Mouse (Mus musculus) G1E-ER4 (cell line): ENCODE measurements around the gene Rundc3a. TPM values are rescaled to one million over a fixed set of nuclear protein-coding genes. Genes with fewer than 3 reads are reported as not detected.

ENCODE experiments used
- GATA1 ChIP-seq: IDR thresholded peaks from one replicate; pipeline ENCODE4 v1.8.0; 2012; ENCODE audit warnings: low read length, inconsistent platforms
- polyA plus RNA-seq: library from polyadenylated mRNA; stranded (reverse); fragments of >175 nt; gene quantifications from 2 replicates; pipeline ENCODE4 v1.2.3, GENCODE M21; 2012

The Rundc3a gene
- polyA plus RNA-seq, 1 experiment, result not detected

DNA sequence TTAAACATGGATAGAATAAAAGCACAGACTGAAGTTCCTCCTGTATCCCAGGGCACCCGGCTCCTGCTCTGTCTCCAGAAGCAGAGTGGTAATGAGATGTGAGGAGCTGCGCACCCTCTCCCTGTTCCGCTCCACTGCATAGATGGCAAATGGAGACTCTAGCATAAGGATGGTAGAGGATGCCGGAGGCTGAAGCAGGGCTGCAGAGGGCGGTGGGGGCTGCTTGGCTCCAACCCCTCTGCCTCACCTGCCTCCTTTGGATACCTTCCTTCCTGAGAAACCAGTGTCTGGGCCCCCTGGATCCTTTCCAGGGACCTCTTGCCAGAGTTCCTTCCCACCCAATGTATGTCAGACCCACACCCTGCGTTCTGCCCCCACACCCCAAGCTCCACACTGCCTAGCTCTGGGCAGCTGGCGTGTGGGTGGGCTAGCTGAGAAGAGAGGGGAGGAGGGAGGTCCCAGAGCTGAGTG, 3.5 kb downstream of the Rundc3a start:
- no peak for TF ChIP-seq GATA1

DNA sequence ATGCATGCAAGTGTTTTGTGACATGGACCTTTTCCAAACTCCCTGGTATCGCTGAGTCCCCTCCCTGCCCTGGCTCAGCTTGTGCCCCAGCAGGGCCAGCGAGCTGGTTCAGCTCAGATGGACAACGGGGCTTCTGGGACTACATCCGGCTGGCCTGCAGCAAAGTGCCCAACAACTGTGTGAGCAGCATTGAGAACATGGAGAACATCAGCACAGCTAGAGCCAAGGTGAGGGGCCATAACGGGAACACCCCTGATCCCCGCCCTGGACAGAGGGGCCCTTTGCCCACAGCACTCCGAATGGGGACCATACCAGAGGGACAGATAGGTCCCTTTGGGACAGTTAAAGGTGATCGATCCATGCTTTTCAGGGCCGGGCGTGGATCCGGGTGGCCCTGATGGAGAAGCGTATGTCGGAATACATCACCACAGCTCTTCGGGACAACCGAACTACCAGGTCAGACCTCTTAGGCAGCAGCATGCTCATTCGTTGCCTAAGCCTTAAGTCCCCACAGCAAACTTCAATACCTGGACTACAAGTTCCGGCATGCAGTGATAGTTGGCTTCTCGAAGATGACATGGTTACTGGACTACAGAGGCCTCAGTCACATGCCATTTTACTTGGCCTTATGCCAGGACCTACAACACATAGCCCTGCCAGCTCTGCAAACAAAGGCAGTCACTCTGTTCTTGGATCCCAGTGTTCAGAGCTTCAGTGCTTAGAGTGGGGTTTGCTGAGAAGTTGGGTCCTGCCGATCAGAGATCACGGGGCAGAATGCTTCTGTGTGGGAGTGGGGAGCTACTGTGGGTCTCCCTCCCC, 5.0 kb downstream of the Rundc3a start:
- no peak for TF ChIP-seq GATA1

DNA sequence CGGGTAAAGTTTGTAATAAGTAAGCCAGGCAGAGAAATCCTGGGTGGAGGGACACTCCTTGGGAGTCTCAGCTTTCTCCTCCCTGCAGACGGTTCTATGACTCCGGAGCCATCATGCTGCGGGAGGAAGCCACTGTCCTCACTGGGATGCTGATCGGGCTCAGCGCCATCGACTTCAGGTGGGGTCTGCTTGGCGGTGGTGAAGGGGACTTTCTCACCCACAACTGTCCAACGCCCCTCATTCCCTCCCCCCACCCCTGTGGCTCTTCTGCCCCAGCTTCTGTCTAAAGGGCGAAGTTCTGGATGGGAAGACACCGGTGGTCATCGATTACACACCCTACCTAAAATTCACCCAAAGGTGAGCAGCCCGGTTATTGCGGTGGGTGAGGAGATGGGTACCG, 5.9 kb downstream of the Rundc3a start:
- no peak for TF ChIP-seq GATA1

DNA sequence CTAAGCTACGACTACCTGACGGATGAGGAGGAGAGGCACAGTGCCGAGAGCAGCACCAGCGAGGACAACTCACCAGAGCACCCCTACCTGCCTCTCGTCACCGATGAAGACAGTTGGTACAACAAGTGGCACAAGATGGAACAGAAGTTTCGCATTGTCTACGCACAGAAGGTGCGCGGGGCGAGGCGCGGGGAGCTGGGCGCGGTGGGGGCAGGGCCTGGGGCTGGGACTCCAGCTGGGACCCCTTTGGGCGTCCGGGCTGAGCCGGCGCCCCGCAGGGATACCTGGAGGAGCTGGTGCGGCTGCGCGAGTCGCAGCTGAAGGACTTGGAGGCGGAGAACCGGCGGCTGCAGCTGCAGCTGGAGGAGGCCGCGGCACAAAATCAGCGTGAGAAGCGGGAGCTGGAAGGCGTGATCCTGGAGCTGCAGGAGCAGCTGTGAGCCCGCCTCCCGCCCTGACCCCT, 6.4 kb downstream of the Rundc3a start:
- no peak for TF ChIP-seq GATA1

DNA sequence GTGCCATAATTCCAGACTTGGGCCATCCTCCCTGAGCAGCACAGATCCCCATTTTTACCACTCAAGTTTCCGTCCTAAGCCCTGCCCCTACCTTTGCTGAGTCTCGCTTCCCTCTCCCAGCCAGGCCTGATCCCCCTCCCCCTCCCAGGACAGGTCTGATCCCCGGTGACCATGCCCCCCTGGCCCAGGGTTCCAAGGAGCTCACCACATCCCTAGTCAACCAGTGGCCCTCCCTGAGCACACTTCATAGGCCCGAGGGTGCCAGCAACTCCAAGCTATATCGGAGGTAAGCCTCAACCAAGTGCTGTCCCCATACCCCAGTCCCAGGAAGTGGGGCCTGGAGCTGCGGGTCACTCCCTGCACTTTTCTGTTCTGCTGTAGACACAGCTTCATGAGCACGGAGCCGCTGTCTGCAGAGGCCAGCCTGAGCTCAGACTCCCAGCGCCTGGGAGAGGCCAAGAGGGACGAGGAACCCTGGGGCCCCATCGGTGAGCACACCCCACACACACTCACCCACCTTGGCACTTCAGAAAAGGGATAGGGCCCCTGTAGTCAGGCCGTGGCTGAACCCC, 7.4 kb downstream of the Rundc3a start:
- no peak for TF ChIP-seq GATA1

DNA sequence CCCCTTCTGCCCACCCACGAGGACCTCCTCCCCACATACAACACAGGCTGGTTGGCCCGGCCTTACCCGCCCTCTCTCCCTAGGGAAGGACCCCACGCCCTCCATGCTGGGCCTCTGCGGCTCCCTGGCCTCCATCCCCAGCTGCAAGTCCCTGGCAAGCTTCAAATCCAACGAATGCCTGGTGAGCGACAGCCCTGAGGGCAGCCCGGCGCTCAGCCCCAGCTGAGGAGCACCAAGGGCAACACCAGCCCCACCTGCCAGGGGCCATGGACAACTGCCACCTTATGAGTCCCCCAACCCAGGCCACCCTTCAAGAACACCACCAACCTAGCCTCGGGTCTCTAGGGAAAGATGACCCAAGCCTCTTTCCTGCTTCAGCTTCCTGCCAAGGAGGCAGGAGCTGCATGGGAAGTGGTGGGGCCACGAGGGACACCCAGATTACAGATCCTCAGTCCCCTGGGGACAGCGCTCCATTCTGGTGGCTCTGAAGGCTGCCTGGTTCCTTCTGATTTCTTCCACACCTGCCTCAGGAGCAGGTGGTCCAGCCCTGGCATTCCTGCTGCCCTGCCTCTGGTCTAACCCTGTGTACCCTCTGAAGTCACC, 8.8 kb downstream of the Rundc3a start:
- no peak for TF ChIP-seq GATA1

DNA sequence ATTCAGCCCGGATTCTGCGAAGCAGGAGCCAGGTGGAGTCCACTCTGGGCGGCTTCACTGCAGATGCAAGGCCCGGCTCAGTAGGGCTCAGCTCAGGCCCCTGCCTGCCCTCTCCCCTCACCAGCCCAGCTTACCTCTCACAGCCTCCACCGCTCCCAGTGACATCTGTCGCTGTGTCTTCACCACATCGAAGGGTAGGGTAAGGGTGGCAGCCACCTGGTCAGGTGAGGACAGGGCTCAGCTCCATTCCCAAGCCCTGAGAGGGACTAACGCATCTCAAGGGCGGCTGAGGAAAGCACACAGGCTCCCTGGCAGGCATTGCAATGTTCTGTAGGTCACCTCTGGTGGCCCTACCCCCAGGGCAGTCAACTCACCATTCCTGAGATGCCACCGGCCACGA, 10.5 kb downstream of the Rundc3a start:
- TF ChIP-seq GATA1, result no peak

DNA sequence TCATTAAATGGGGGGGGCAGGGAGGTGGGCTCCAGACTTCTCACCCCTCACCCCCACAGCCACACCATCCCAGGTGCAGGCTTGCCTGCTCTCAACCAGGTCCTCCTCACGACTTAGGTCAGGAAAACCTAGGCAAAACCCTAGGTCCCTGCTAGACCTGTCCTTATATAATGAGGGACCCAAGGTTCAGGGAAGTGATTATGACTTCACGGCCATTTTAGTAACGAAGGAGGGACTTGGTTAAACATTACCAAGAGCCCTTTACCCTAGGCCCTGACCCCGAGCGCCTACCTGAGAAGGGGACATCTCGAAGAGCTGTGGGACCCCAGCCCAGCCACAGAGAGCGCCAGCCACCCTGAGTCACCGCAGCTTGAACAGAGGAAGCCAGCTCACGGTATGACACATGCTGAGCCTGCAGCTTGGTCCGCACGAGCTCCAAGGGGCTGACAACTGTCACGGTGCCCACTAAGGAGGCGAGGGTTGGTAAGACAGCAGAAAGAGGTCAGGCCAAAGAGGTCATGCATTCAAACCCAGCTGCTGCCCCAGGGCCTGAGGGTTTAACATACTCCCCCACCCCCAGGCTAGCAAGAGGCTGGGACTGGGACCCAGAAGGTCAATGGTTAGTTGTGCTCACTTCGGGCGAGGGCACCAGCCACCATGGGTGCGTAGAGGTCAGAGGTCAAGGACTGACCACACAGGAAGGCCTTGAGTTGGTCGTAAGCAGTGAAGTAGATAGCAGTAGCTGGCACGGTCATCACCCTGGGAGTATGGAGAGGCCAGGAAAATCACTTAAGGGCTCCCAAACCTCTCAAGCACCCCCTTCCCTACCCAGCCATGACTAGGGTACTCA, 11.2 kb downstream of the Rundc3a start:
- TF ChIP-seq GATA1, result no peak

DNA sequence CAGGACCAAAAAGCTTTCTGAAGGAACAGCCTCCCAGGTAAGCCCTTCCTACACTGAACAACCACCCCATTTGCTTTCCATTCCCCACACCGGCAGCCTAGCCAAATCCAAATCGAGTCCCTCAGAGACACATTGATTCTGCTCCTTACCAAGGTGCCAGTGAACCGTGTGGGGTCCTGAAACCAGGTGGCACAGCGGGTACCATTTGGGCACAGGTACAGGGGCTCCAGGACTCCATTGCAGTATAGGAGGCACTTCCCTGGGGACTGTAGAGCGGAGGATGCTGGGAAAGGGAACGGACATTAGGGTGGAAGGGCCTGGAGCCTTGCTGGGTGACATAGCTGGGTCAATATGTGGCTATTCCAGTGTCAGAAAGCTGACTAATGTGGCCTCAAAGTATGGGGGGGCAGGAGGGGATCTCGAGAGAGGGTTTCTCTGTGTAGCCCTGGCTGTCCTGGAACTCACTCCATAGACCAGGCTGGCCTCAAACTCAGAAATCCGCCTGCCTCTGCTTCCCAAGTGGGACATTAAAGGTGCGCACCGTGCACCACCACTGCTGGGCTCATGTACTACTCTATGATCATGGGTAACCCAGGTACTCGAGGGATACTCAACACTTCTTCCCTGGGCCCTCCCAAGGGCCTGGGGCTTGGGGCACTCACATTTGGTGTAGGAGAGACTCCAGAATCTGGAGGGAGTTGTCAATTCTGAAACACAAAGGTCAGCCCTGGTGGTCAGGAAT, 12.5 kb downstream of the Rundc3a start:
- TF ChIP-seq GATA1, result no peak

DNA sequence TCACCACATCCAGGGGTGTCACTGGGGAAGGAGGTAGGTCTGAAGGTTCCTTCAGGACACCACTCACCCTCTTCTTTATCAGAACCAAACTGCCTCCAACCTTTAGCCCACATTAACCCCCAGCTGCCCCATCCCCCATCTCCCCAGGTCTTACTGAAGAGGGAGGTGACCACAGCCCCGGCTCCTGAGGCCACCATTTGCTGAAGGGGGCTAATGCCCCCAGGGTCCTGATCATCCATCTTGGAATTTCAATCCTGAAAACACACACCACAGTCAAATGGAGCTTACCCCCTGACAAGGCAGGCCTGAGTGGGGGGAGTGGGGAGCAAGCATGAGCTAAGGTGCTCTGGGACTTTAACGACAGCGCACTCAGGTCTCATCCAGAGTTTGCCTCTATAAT, 13.2 kb downstream of the Rundc3a start:
- no peak for TF ChIP-seq GATA1

DNA sequence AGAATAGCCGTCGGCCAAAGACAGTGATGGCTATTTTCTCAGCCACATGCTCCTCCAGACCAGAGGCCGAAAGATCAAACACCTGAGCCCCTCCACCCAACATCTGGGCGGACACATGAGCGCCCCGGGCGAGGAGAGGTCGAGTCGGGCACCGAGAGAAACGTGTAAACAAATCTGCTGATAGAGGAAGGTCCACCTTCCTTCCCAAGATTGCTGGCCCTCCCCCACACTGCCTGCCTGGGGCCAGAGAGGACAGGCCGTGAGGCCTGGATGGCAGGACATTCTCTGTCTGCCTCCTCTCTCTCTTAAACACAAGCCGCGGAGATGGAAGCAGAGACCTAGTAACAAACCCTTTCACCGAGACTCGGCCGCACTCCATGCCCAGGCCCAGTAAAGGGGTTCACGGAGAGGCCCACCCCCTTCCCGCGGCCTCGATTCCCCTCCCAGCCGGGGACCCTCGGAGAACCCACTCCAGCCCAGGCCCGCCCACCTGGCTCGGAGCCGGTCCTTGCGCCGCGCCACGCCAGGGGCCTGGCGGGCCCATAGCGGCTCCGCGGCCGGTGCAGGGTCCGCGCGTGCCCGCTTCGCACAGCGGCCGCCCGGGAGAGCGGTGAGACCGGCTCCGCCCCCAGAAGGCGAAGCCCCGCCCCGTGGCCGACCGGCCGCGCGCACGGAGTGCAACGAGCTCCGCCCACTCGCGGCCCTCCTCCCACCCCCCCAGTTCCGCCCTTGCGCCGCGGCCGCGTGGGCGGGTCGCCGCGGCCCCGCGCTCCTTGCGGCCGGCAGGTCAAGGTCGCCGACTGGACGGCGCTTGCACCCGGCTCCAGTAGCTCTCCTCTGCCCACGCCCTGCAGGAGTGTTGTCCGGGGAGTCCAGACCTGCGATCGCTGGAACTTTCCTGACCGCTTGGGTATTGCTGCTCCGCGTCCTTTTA, 14.0 kb downstream of the Rundc3a start:
- no peak for TF ChIP-seq GATA1

DNA sequence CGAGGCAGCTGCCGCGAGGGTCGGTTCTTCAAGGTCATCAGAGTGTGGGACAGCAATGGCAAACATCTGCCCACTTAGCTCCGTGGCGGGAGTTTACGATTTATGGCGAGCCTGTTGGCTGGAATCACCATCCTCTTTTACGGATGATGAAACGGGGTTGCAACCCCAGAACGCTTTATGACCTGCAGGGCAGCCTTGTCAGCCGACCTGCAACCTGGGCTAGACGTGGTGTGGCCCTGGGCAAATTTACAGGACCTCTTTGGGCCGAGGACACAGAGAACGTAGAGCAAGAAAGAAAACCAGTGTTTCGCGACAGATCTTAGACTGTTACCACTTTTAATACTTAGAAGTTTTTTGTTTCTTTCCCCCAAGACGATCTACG, 14.6 kb downstream of the Rundc3a start, which contains the start of gene Slc25a39:
Gene Slc25a39 (minus strand): TSS at position 113 of the 382 bp plus-strand sequence.
- TF ChIP-seq GATA1, result no peak

DNA sequence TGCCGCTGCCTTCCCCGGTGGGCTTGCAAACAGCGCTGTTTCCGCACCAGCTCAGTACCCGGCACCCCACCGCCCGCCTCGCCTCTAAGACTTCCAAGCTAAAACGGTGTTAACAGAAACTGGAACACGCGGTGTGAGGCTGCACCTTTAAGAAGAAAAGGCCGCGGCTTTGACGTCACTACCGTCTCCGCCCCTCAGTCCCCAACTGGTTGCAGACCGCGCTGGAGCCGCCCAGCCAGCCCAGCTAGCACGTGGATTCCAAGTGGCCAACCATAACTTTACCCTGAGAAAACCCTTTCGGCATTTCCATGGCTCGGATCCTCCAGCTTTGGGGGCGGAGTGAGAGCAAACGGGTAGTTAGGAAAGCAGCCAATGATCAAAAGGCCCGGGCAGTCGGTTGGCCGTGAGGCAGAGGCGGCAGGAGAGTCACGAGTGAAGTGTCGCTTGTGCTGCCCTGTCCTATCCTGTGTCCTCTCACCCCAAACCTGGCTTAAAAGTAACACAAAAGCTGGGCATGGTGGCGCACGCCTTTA, 15.2 kb downstream of the Rundc3a start:
- TF ChIP-seq GATA1, result no peak
